Mouse (Mus musculus): Measurements from ENCODE around the gene Fblim1.

GRCm38 (mm10) chr4:141617863-141618564, 12.1 kb upstream of the Fblim1 start:
- TF ChIP-seq POLR2A (IDR thresholded peaks at IDR 0.05; ENCODE audit: borderline replicate concordance, control insufficient read depth, low read depth, low read length) (no peak), CTCF (IDR thresholded peaks at IDR 0.05; ENCODE audit: control insufficient read depth, insufficient read depth, low read length) (no peak)

All from bone marrow, adult 2 months (tissue).